Mouse (Mus musculus) erythroblast, embryonic 14.5 days (primary cell): ENCODE measurements around the gene Hist1h2bf.
"Not testable (repeated sequence)": the region's sequence is repeated elsewhere in the genome, so short reads cannot be mapped to it uniquely, and the experiment has no call there.

Experiments
- GATA1 ChIP-seq: IDR thresholded peaks from 2 replicates; pipeline ENCODE4 v1.6.1; 2012; ENCODE audit warnings: low read length, inconsistent platforms, mixed read lengths
- TAL1 ChIP-seq: IDR thresholded peaks from 3 replicates; pipeline ENCODE4 v1.6.1; 2012; ENCODE audit warnings: low read length, inconsistent platforms, mixed read lengths

DNA sequence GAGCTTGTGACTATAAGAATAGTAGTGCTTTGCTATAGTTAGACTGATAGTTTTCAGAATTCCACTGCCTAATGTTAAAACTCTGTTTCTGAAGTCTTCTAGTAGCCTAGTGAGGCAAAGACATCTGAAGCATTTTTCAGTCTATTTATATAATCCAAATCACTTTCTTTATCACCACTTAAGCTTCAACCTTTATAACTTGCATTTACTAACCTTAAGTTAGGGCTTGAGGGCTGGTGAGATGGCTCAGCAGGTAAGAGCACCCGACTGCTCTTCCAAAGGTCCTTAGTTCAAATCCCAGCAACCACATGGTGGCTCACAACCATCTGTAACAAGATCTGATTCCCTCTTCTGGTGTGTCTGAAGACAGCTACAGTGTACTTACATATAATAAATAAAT lies 34.2 kb downstream of the Hist1h2bf start:
- TF ChIP-seq TAL1, GATA1: not testable (repeated sequence)
